8 mouse cellular contexts compared by ENCODE assay signal in the genomic region with DNA sequence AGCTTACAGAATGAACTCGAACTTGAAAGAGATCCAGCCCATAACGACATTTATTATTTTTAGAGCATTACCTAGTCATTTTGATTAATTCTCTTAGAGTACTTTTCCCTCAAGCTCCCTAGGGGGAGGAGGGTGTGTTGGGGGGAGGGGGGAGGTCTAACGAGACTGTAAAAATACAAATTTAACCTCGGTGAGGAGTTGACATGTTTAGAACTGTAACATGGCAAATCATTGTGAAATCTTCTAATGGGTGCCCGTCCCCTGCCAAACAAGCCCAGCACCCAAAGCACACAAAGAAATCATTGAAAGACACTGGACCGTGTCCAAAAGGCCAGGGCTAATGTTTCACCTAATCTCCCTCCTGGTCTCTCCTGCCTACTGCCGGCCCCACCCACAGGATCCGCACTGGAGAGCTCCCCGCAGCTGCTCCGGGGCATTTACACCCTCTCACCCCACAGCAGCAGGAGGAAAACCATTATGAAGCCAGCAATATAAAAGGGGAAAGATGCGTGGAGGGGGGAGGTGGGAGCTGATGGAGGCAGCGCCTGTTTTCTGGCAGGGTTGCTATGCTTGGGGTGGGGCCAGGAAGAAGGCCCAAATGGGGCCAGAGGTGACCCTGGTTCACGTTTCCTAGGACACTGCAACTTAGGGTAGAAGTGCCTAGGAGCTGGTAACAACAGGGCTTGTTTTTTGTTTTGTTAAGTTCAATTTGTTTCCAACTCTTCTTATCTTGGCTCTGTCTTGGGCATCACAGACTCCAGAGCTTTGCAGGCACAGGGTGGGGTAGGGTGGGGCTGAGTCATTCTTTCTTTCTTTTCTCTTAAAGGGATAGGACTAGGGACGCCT.
DNase-seq lines count a peak whose midpoint lies in the region; ATAC-seq lines count a peak whose summit lies in the region.

No protein-coding gene starts in this region.

- H3K27ac ChIP-seq in embryonic facial prominence, embryonic 14.5 days (replicated peaks; ENCODE audit: low read depth, low read length): peak overlapping the region; percentile 61
- H3K27ac ChIP-seq in heart, embryonic 12.5 days (ENCODE audit: poor library complexity, severe bottlenecking): peak overlapping the region; percentile 72
- H3K27ac ChIP-seq in kidney, embryonic 16.5 days (ENCODE audit: low read length): peak overlapping the region; percentile 93

- no peak overlapping the region for H3K4me3 ChIP-seq in embryonic facial prominence, embryonic 14.5 days (ENCODE audit: low read depth, low read length)
- H3K4me3 ChIP-seq in heart, embryonic 12.5 days: no peak overlapping the region
- 0 out of 2 replicates have a peak overlapping the region, but pooled peaks have one; percentile 5 for H3K4me3 ChIP-seq in kidney, embryonic 16.5 days (ENCODE audit: low read length)

- peak; percentile 63 to 64 for DNase-seq in spleen, postnatal 10 days (ENCODE audit: low spot score in 2 of 2)
- DNase-seq in spleen, postnatal 36 days (ENCODE audit: low spot score in 2 of 2): no peak
- DNase-seq in embryonic facial prominence, embryonic 14.5 days (ENCODE audit: low spot score): peak; percentile 90
- DNase-seq in lung, postnatal 14 days: peak; percentile 65
- DNase-seq in testis, postnatal 10 days (ENCODE audit: low spot score): peak; percentile 75

- no peak overlapping the region for H3K9ac ChIP-seq in embryonic facial prominence, embryonic 14.5 days (ENCODE audit: low read depth, low read length)
- 0 out of 2 replicates have a peak overlapping the region, but pooled peaks have one; percentile 29 for H3K9ac ChIP-seq in heart, embryonic 12.5 days
- H3K9ac ChIP-seq in kidney, embryonic 16.5 days (replicated peaks; ENCODE audit: low read length): peak overlapping the region; percentile 45

- no peaks in the 10 kb centered on the region for H3K9me3 ChIP-seq in embryonic facial prominence, embryonic 14.5 days (ENCODE audit: control insufficient read depth, low read length)
- no peaks in the 10 kb centered on the region for H3K9me3 ChIP-seq in heart, embryonic 12.5 days (replicated peaks)
- no peaks in the 10 kb centered on the region for H3K9me3 ChIP-seq in kidney, embryonic 16.5 days (ENCODE audit: low read length)

- H3K4me1 ChIP-seq in embryonic facial prominence, embryonic 14.5 days (ENCODE audit: control insufficient read depth, insufficient read depth, low read length): peaks cover 18% of the 10 kb centered on the region
- H3K4me1 ChIP-seq in heart, embryonic 12.5 days (replicated peaks): peaks cover 54% of the 10 kb centered on the region
- peaks cover 63% of the 10 kb centered on the region for H3K4me1 ChIP-seq in kidney, embryonic 16.5 days (ENCODE audit: insufficient read depth, low read length)

- peak; percentile 87 for ATAC-seq in embryonic facial prominence, embryonic 14.5 days (ENCODE audit: low read depth)
- peak; percentile 88 for ATAC-seq in heart, embryonic 12.5 days (ENCODE audit: insufficient number of reproducible peaks, low FRiP score)
- ATAC-seq in kidney, embryonic 16.5 days (ENCODE audit: low FRiP score, low TSS enrichment): peak; percentile 93
- no peak for ATAC-seq in CD4-positive, CD25-positive, alpha-beta regulatory T cell, adult 4 months

- peak overlapping the region; percentile 19 for H3K4me2 ChIP-seq in embryonic facial prominence, embryonic 14.5 days (ENCODE audit: low read depth, low read length)
- H3K4me2 ChIP-seq in heart, embryonic 12.5 days: peak overlapping the region; percentile 58
- H3K4me2 ChIP-seq in kidney, embryonic 16.5 days (replicated peaks; ENCODE audit: low read depth, low read length): peak overlapping the region; percentile 40

- H3K27me3 ChIP-seq in embryonic facial prominence, embryonic 14.5 days (replicated peaks; ENCODE audit: control insufficient read depth, insufficient read depth, low read length): no peaks in the 10 kb centered on the region
- no peaks in the 10 kb centered on the region for H3K27me3 ChIP-seq in heart, embryonic 12.5 days (replicated peaks)
- H3K27me3 ChIP-seq in kidney, embryonic 16.5 days (ENCODE audit: insufficient read depth, low read length): no peaks in the 10 kb centered on the region

- 7% methylated on average over 14 of the region's 14 CpGs for WGBS in embryonic facial prominence, embryonic 14.5 days
- WGBS in heart, embryonic 12.5 days: 9% methylated on average over 14 of the region's 14 CpGs
- WGBS in kidney, embryonic 16.5 days: 3% methylated on average over 14 of the region's 14 CpGs

- H3K36me3 ChIP-seq in embryonic facial prominence, embryonic 14.5 days (ENCODE audit: control insufficient read depth, insufficient read depth, low read length): no peaks in the 10 kb centered on the region
- H3K36me3 ChIP-seq in heart, embryonic 12.5 days: no peaks in the 10 kb centered on the region
- no peaks in the 10 kb centered on the region for H3K36me3 ChIP-seq in kidney, embryonic 16.5 days (ENCODE audit: insufficient read depth, low read length)

Comparison
In these comparisons a context has a peak if more than half of its experiments do, and no peak if none do; other contexts are left out.
1. DNase-seq: peak in spleen, postnatal 10 days (2 of 2), embryonic facial prominence, embryonic 14.5 days (single experiment), lung, postnatal 14 days (single experiment) and testis, postnatal 10 days (single experiment); none in spleen, postnatal 36 days (0 of 2).
2. Peak in every context shown above with its lines, with median percentiles within 50 percentile points of each other: H3K27ac ChIP-seq and H3K4me2 ChIP-seq.